Mouse (Mus musculus) embryonic fibroblast, embryonic 13.5 days (primary cell): ENCODE results near the gene Foxe1.

Experiments used
- CTCF ChIP-seq: IDR thresholded peaks from 2 replicates; pipeline ENCODE4 v1.5.1; 2011; ENCODE audit warnings: mild to moderate bottlenecking, control low read depth, low read length, moderate library complexity, borderline replicate concordance; ENCODE audit not compliant: insufficient read depth
- POLR2A ChIP-seq: IDR thresholded peaks from 2 replicates; pipeline ENCODE4 v1.6.1; 2011; ENCODE audit warnings: low read depth, mild to moderate bottlenecking, control low read depth, low read length, moderate library complexity

DNA sequence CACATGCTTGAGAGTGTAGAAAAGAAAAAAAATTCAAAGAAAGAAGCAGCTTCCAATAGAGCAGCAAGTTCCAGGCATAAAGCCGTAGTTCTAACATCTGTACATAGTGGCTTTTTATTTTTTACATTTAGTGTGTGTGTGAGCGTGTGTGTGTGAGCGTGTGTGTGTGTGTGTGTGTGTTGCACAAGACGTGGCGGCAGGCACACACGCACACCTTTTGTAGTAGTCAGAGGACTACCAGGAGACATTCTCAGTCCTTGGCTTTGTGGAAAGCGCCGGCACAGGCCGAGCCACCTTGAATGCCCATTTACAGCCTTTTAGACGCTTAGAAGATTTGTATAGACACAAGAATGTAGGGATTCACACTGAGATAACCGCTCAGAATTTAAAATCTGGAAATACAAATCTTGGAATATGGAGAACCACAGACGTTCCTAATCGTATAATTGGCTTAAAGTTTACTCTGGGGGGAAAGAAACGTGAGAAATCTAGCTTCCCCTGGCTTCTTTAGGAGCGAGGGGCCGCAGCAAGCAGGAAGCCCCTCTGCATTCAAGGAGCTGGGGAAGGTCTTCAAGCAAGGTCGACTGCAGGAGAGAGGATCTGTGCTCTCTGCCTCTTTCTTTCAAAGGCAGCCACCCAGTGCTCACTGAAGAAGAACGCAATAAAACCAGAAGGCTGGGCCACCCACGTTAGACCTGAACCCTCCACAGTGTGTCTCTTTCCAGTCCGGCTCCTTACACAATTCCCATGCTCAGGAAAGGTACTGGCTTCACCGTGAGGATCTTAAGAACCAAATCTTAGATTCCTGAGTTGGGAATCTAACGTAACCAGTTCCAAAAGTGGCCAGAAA, 1.4 kb upstream of the Foxe1 start:
- TF ChIP-seq CTCF (no peak), POLR2A (no peak)
